In the genomic region with DNA sequence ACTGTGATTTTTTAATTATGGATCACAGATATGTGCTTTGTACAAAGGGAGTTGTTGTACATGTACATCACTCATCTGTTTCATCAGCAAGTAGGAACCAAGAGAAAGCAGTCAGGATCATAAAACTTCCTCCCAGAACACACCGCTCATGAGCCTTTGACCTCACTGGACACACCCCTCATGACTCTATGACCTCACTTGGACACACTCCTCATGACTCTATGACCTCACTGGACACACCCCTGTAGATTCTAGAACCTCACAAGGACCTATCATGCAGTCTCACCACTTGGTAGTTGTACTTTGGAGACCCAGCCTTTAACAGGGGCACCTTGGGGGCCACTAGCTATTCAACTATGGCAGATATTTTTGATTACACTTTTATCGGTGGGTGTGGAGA, we compare ENCODE assay signal across 24 mouse cellular contexts. TPM values are rescaled to one million over a fixed set of nuclear protein-coding genes. Genes with fewer than 3 reads are reported as not detected.
DNase-seq lines count a peak whose midpoint lies in the region; ATAC-seq and TF ChIP-seq lines count a peak whose summit lies in the region.
"Had no signal": no experiment of that assay in that cellular context is flagged by ENCODE, and none has a peak within 500 bp of the region (broad histone marks: within the 10 kb centered on the region; RNA-seq: fewer than 3 reads in every experiment).

No protein-coding gene starts in this region.

- no peak for TF ChIP-seq CTCF in liver, adult 2 months (IDR thresholded peaks at IDR 0.05; ENCODE audit: low read depth, low read length)
- TF ChIP-seq CTCF in liver, postnatal 0 days (IDR thresholded peaks at IDR 0.05; ENCODE audit: low read depth): no peak
- no peak for TF ChIP-seq CTCF in CH12.LX (conservative IDR thresholded peaks at IDR 0.05 in 1 of 2, IDR thresholded peaks at IDR 0.05 in 1 of 2; ENCODE audit: low read depth in 2 of 2, low read length in 2 of 2)

- in situ Hi-C loops in CH12.LX (cut with MboI; ENCODE audit: low pct_ligation_motif_present, low pct_unique_long_range_greater_than_20kb, low sequenced_read_pairs): no loop called here

- no peaks in the 10 kb centered on the region for H3K9me3 ChIP-seq in liver, postnatal 0 days (ENCODE audit: low read length)
- H3K9me3 ChIP-seq in CH12.LX (replicated peaks; ENCODE audit: low read length): no peaks in the 10 kb centered on the region
- H3K9me3 ChIP-seq in forebrain, embryonic 16.5 days (ENCODE audit: control insufficient read depth, low read length): no peaks in the 10 kb centered on the region
- H3K9me3 ChIP-seq in forebrain, embryonic 13.5 days (replicated peaks): peaks cover 6% of the 10 kb centered on the region; the same call in 1 of the 2 replicates
- H3K9me3 ChIP-seq: heart, embryonic 10.5 days; heart, embryonic 13.5 days had no signal

- H3K27ac ChIP-seq in liver, adult 2 months (replicated peaks; ENCODE audit: insufficient read depth, low read depth, low read length): 0 out of 2 replicates have a peak overlapping the region, but pooled peaks have one; percentile 12
- H3K27ac ChIP-seq in liver, postnatal 0 days (ENCODE audit: low read depth): no peak overlapping the region
- no peak overlapping the region for H3K27ac ChIP-seq in CH12.LX (ENCODE audit: insufficient read depth, low read depth)
- H3K27ac ChIP-seq in forebrain, embryonic 16.5 days (ENCODE audit: low read length): no peak overlapping the region
- H3K27ac ChIP-seq in forebrain, embryonic 13.5 days: no peak overlapping the region
- H3K27ac ChIP-seq: forebrain, embryonic 10.5 days; heart, adult 2 months; heart, embryonic 10.5 days; heart, embryonic 13.5 days; hindbrain, embryonic 14.5 days; hindbrain, postnatal 0 days had no signal

- no peak for TF ChIP-seq RAD21 in CH12.LX (IDR thresholded peaks at IDR 0.05; ENCODE audit: low read depth, low read length)

- WGBS in liver, adult 2 months: 62% methylated on average over 2 of the region's 2 CpGs
- 91% methylated on average over 2 of the region's 2 CpGs for WGBS in liver, postnatal 0 days (ENCODE audit: insufficient replicate concordance)
- WGBS in forebrain, embryonic 16.5 days: 96% methylated on average over 2 of the region's 2 CpGs
- WGBS in forebrain, embryonic 13.5 days: 100% methylated on average over 2 of the region's 2 CpGs

- no peak for TF ChIP-seq EP300 in liver, postnatal 0 days (IDR thresholded peaks at IDR 0.05; ENCODE audit: low read depth)
- no peak for TF ChIP-seq EP300 in CH12.LX (IDR thresholded peaks at IDR 0.05; ENCODE audit: low read length)

- no peaks in the 10 kb centered on the region for H3K27me3 ChIP-seq in liver, adult 2 months (ENCODE audit: control insufficient read depth, insufficient read depth, low read length)
- H3K27me3 ChIP-seq in liver, postnatal 0 days (ENCODE audit: insufficient read depth, low read length): no peaks in the 10 kb centered on the region
- H3K27me3 ChIP-seq in CH12.LX (replicated peaks): no peaks in the 10 kb centered on the region
- no peaks in the 10 kb centered on the region for H3K27me3 ChIP-seq in forebrain, embryonic 16.5 days (replicated peaks; ENCODE audit: control insufficient read depth, insufficient read depth, low read length)
- H3K27me3 ChIP-seq in forebrain, embryonic 13.5 days: no peaks in the 10 kb centered on the region
- H3K27me3 ChIP-seq: heart, embryonic 13.5 days had no signal

- H3K4me2 ChIP-seq in liver, postnatal 0 days (ENCODE audit: low read depth, low read length): no peak overlapping the region
- H3K4me2 ChIP-seq in CH12.LX (ENCODE audit: insufficient read depth, low read depth, poor library complexity, severe bottlenecking): no peak overlapping the region
- no peak overlapping the region for H3K4me2 ChIP-seq in forebrain, embryonic 16.5 days (ENCODE audit: low read length)
- H3K4me2 ChIP-seq in forebrain, embryonic 13.5 days: no peak overlapping the region
- H3K4me2 ChIP-seq: heart, embryonic 13.5 days; hindbrain, embryonic 14.5 days had no signal

- no peaks in the 10 kb centered on the region for H3K4me1 ChIP-seq in liver, adult 2 months (ENCODE audit: control insufficient read depth, insufficient read depth, low read length)
- no peaks in the 10 kb centered on the region for H3K4me1 ChIP-seq in liver, postnatal 0 days (ENCODE audit: insufficient read depth)
- H3K4me1 ChIP-seq in CH12.LX (ENCODE audit: control insufficient read depth in 1 of 2, insufficient read depth in 2 of 2): peaks cover 4 to 17% of the 10 kb centered on the region in 2 experiments
- H3K4me1 ChIP-seq in forebrain, embryonic 16.5 days (replicated peaks; ENCODE audit: control insufficient read depth, insufficient read depth, low read length): peaks cover 8% of the 10 kb centered on the region; the same call in 1 of the 2 replicates
- H3K4me1 ChIP-seq in forebrain, embryonic 13.5 days: peaks cover 9% of the 10 kb centered on the region

- peak; percentile 73 for DNase-seq in liver, adult 2 months (ENCODE audit: extremely low read depth, low read depth, low spot score)
- DNase-seq in liver, postnatal 0 days: no peak
- DNase-seq in CH12.LX (ENCODE audit: extremely low read depth) (peak; percentile 4), R1 (ENCODE audit: low read depth, low spot score) (peak; percentile 51)
- DNase-seq: adrenal gland, postnatal 10 days; adrenal gland, postnatal 36 days; B cell, adult 2 months; cerebellum, adult 18-20 months; cerebellum, adult 9-10 months; cerebellum, postnatal 14 days; gastrocnemius, postnatal 10 days; gastrocnemius, postnatal 36 days; heart, adult 2 months; heart, postnatal 14 days; heart, postnatal 4 days had no signal

- TF ChIP-seq POLR2A in liver, adult 2 months (IDR thresholded peaks at IDR 0.05; ENCODE audit: extremely low read depth, insufficient read depth, low read length): no peak
- no peak for TF ChIP-seq POLR2A in CH12.LX (IDR thresholded peaks at IDR 0.05; ENCODE audit: low read depth, low read length)

- dilution Hi-C loops in CH12.LX (cut with MboI; ENCODE audit: extremely low pct_ligation_motif_present, extremely low pct_unique_long_range_greater_than_20kb, low sequenced_read_pairs): no loop called here

- ATAC-seq in liver, postnatal 0 days: no peak
- ATAC-seq in forebrain, embryonic 16.5 days: no peak
- no peak for ATAC-seq in forebrain, embryonic 13.5 days
- ATAC-seq: forebrain, embryonic 14.5 days; hindbrain, postnatal 0 days; inflammation-experienced regulatory T-cells, adult 6 months had no signal

- peaks cover 10% of the 10 kb centered on the region for H3K36me3 ChIP-seq in liver, adult 2 months (ENCODE audit: control insufficient read depth, insufficient read depth, low read length)
- peaks cover 4% of the 10 kb centered on the region; the same call in 1 of the 2 replicates for H3K36me3 ChIP-seq in liver, postnatal 0 days (replicated peaks; ENCODE audit: insufficient read depth, low read length)
- peaks cover 3 to 24% of the 10 kb centered on the region in 2 experiments for H3K36me3 ChIP-seq in CH12.LX (replicated peaks in 1 of 2; ENCODE audit: control insufficient read depth in 1 of 2, insufficient read depth in 1 of 2, low read length in 1 of 2)
- peaks cover 3% of the 10 kb centered on the region; the same call in 1 of the 2 replicates for H3K36me3 ChIP-seq in forebrain, embryonic 16.5 days (ENCODE audit: control insufficient read depth, insufficient read depth)
- peaks cover 20% of the 10 kb centered on the region for H3K36me3 ChIP-seq in forebrain, embryonic 13.5 days (ENCODE audit: poor library complexity, severe bottlenecking)

- peaks cover 14% of the 10 kb centered on the region; the same call in 1 of the 2 replicates for H3K79me2 ChIP-seq in liver, adult 2 months (ENCODE audit: control insufficient read depth, insufficient read depth, low read length)
- H3K79me2 ChIP-seq in CH12.LX (replicated peaks; ENCODE audit: control insufficient read depth, extremely low read depth, insufficient read depth, poor library complexity, severe bottlenecking): peaks cover 28% of the 10 kb centered on the region

- no peak overlapping the region for H3K4me3 ChIP-seq in liver, adult 2 months (ENCODE audit: insufficient read depth, low read depth, low read length)
- H3K4me3 ChIP-seq in liver, postnatal 0 days (ENCODE audit: low read depth, low read length): no peak overlapping the region
- H3K4me3 ChIP-seq in CH12.LX (replicated peaks in 1 of 3; ENCODE audit: low read depth in 2 of 3, low read length in 2 of 3, poor library complexity in 1 of 3): no peak overlapping the region
- no peak overlapping the region for H3K4me3 ChIP-seq in forebrain, embryonic 16.5 days (replicated peaks; ENCODE audit: low read length)
- no peak overlapping the region for H3K4me3 ChIP-seq in forebrain, embryonic 13.5 days
- H3K4me3 ChIP-seq: forebrain, embryonic 10.5 days; heart, adult 2 months; heart, embryonic 10.5 days; heart, embryonic 13.5 days had no signal

- H3K9ac ChIP-seq in liver, adult 2 months (ENCODE audit: low read depth, low read length): no peak overlapping the region
- H3K9ac ChIP-seq in liver, postnatal 0 days (replicated peaks): no peak overlapping the region
- H3K9ac ChIP-seq in CH12.LX (ENCODE audit: insufficient read depth, low read depth): no peak overlapping the region
- no peak overlapping the region for H3K9ac ChIP-seq in forebrain, embryonic 16.5 days (replicated peaks; ENCODE audit: low read depth, low read length)
- H3K9ac ChIP-seq in forebrain, embryonic 13.5 days: no peak overlapping the region
- H3K9ac ChIP-seq: heart, embryonic 13.5 days; hindbrain, embryonic 14.5 days had no signal

TF ChIP-seq in CH12.LX, 34 proteins besides CTCF, POLR2A, EP300 and RAD21 (continues in another document):
- TF ChIP-seq PAX5 (IDR thresholded peaks at IDR 0.05; ENCODE audit: low read length): no peak
- TF ChIP-seq SIN3A (IDR thresholded peaks at IDR 0.05; ENCODE audit: low read length): no peak
- no peak for TF ChIP-seq NRF1 (IDR thresholded peaks at IDR 0.05; ENCODE audit: low read depth, low read length)
- TF ChIP-seq JUND (conservative IDR thresholded peaks at IDR 0.05; ENCODE audit: low read depth, low read length): no peak
- no peak for TF ChIP-seq TCF12 (IDR thresholded peaks at IDR 0.05; ENCODE audit: low read depth, low read length)
- TF ChIP-seq ELF1 (IDR thresholded peaks at IDR 0.05; ENCODE audit: low read depth, low read length): no peak
- TF ChIP-seq CHD2 (IDR thresholded peaks at IDR 0.05; ENCODE audit: low read length): no peak
- TF ChIP-seq E2F4 (IDR thresholded peaks at IDR 0.05; ENCODE audit: insufficient replicate concordance, low read depth, low read length): no peak
- TF ChIP-seq MEF2A (IDR thresholded peaks at IDR 0.05; ENCODE audit: borderline replicate concordance, low read depth, low read length): no peak

RNA-seq across cellular contexts. Expression of gene Trim24, which starts 29.6 kb away (rescaled TPM):
- total RNA-seq in liver, adult 2 months (2014; rRNA removed): 31.1 and 38.3 TPM in 2 replicates
- polyA plus RNA-seq in liver, adult 2 months (2012; rRNA removed): 15.2 and 17.5 TPM in 2 replicates
- polyA plus RNA-seq in liver, postnatal 0 days (2015; fragmentation: Nextera tagmentation; extraction: Ambion mirVana): 2.7 TPM in 2 replicates
- total RNA-seq in CH12.LX (2012; rRNA removed) (23.2 and 23.7 TPM in 2 replicates), CH12.LX (2014; rRNA removed) (35.7 and 40.2 TPM in 2 replicates)
- polyA plus RNA-seq in CH12.LX (2012; ENCODE audit: insufficient read length, low read depth): 28.4 and 31.7 TPM in 2 replicates
- polyA plus RNA-seq in forebrain, embryonic 16.5 days (2015; fragmentation: Nextera tagmentation; extraction: Ambion mirVana): 15.1 and 15.6 TPM in 2 replicates
- 19.5 and 19.6 TPM in 2 replicates for polyA plus RNA-seq in forebrain, embryonic 13.5 days (2015; fragmentation: Nextera tagmentation; extraction: Ambion mirVana)
